Mouse (Mus musculus): ENCODE results near the gene Gm45618.

GRCm38 (mm10) chr7:142087069-142087652, 33.4 kb downstream of the Gm45618 start:
- TF ChIP-seq CTCF (IDR thresholded peaks at IDR 0.05; ENCODE audit: low read depth) (no peak), EP300 (IDR thresholded peaks at IDR 0.05; ENCODE audit: low read depth) (peak; percentile 97)

All from liver, embryonic 14.5 days (tissue).